ENCODE assay signal across 18 mouse cellular contexts in the genomic region with DNA sequence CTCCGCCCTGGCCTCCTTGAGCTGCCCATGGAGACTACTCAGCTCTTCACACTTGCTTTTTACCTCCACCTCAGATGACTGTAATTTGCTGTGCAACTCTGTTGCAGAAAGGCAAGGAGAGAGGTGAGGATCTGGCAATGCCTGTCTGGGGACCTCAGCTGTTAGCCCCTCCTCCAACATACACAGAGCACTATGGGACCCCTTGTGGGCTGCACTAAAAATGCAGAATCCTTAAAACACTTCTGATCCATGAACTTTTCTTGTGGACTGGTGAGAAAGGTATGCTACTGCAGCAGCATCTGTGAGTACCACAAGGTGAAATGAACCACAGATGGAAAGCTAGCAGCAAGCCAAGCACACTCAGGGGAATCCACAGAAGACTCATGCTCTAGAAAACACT. TPM values are rescaled to one million over a fixed set of nuclear protein-coding genes. Genes with fewer than 3 reads are reported as not detected.
DNase-seq lines count a peak whose midpoint lies in the region; ATAC-seq and TF ChIP-seq lines count a peak whose summit lies in the region.
"Had no signal": no experiment of that assay in that cellular context is flagged by ENCODE, and none has a peak within 500 bp of the region (broad histone marks: within the 10 kb centered on the region; RNA-seq: fewer than 3 reads in every experiment).

No protein-coding gene starts in this region.

- H3K36me3 ChIP-seq in intestine, postnatal 0 days (ENCODE audit: control insufficient read depth, insufficient read depth): peaks cover 82% of the 10 kb centered on the region
- H3K36me3 ChIP-seq in intestine, embryonic 16.5 days (ENCODE audit: control insufficient read depth, insufficient read depth, low read length): peaks cover 59% of the 10 kb centered on the region
- peaks cover 56% of the 10 kb centered on the region for H3K36me3 ChIP-seq in lung, postnatal 0 days (ENCODE audit: insufficient read depth, low read length)
- peaks cover 67% of the 10 kb centered on the region for H3K36me3 ChIP-seq in myocyte (ENCODE audit: control insufficient read depth, insufficient read depth)

- TF ChIP-seq CTCF in intestine, postnatal 0 days (IDR thresholded peaks at IDR 0.05; ENCODE audit: low read depth): peak; percentile 27
- peak; percentile 16; the same call in 1 of the 2 replicates for TF ChIP-seq CTCF in lung, postnatal 0 days (IDR thresholded peaks at IDR 0.05)

- H3K27ac ChIP-seq in intestine, postnatal 0 days (ENCODE audit: low read depth, low read length): no peak overlapping the region
- no peak overlapping the region for H3K27ac ChIP-seq in intestine, embryonic 16.5 days (ENCODE audit: low read length)
- no peak overlapping the region for H3K27ac ChIP-seq in lung, postnatal 0 days (ENCODE audit: low read length)
- H3K27ac ChIP-seq: hindbrain, embryonic 15.5 days; neural tube, embryonic 15.5 days had no signal

- no peaks in the 10 kb centered on the region for H3K4me1 ChIP-seq in intestine, postnatal 0 days (replicated peaks; ENCODE audit: control insufficient read depth, insufficient read depth, low read length)
- no peaks in the 10 kb centered on the region for H3K4me1 ChIP-seq in intestine, embryonic 16.5 days (ENCODE audit: control insufficient read depth, insufficient read depth, low read length)
- H3K4me1 ChIP-seq in lung, postnatal 0 days (ENCODE audit: insufficient read depth, low read depth, low read length): no peaks in the 10 kb centered on the region
- H3K4me1 ChIP-seq: hindbrain, embryonic 15.5 days; neural tube, embryonic 15.5 days had no signal

- no peak for DNase-seq in lung, postnatal 0 days (ENCODE audit: low spot score)
- DNase-seq in lung, postnatal 4 days: no peak
- peak; percentile 34 for DNase-seq in ZHBTc4 (ENCODE audit: low read depth, low spot score)
- DNase-seq in cerebellum, adult 9-11 months: no peak
- DNase-seq: adrenal gland, adult 2 months; cerebellum, adult 18-20 months; gastrocnemius, postnatal 25 days; heart, postnatal 10 days; kidney, adult 18-20 months; kidney, postnatal 4 days; thymus, adult 18-20 months had no signal

- H3K9me3 ChIP-seq in intestine, postnatal 0 days (ENCODE audit: control insufficient read depth): no peaks in the 10 kb centered on the region
- no peaks in the 10 kb centered on the region for H3K9me3 ChIP-seq in intestine, embryonic 16.5 days (ENCODE audit: control insufficient read depth, low read length)
- no peaks in the 10 kb centered on the region for H3K9me3 ChIP-seq in lung, postnatal 0 days (ENCODE audit: low read length)
- H3K9me3 ChIP-seq: hindbrain, embryonic 15.5 days; neural tube, embryonic 15.5 days had no signal

- no peak for ATAC-seq in intestine, postnatal 0 days
- no peak for ATAC-seq in intestine, embryonic 16.5 days
- ATAC-seq in lung, postnatal 0 days: no peak

- no peaks in the 10 kb centered on the region for H3K27me3 ChIP-seq in intestine, postnatal 0 days (replicated peaks; ENCODE audit: control insufficient read depth, insufficient read depth, low read length)
- H3K27me3 ChIP-seq in intestine, embryonic 16.5 days (replicated peaks; ENCODE audit: control insufficient read depth, insufficient read depth, low read length): no peaks in the 10 kb centered on the region
- no peaks in the 10 kb centered on the region for H3K27me3 ChIP-seq in lung, postnatal 0 days (replicated peaks; ENCODE audit: insufficient read depth, low read length)
- no peaks in the 10 kb centered on the region for H3K27me3 ChIP-seq in myocyte (ENCODE audit: control insufficient read depth, insufficient read depth, insufficient read length)
- H3K27me3 ChIP-seq: hindbrain, embryonic 15.5 days; neural tube, embryonic 15.5 days had no signal

- 81% methylated on average over 1 of the region's 1 CpGs for WGBS in intestine, postnatal 0 days
- WGBS in intestine, embryonic 16.5 days: 100% methylated on average over 1 of the region's 1 CpGs
- 100% methylated on average over 1 of the region's 1 CpGs for WGBS in lung, postnatal 0 days

- no peaks in the 10 kb centered on the region for H3K79me2 ChIP-seq in myocyte (ENCODE audit: control insufficient read depth, insufficient read depth)

- TF ChIP-seq POLR2A in myocyte (IDR thresholded peaks at IDR 0.05; ENCODE audit: insufficient read length, low read depth): no peak

- H3ac ChIP-seq in myocyte (ENCODE audit: control insufficient read depth, insufficient read length): no peak overlapping the region

- H3K4me3 ChIP-seq in intestine, postnatal 0 days (ENCODE audit: low read depth, low read length): no peak overlapping the region
- no peak overlapping the region for H3K4me3 ChIP-seq in intestine, embryonic 16.5 days (ENCODE audit: low read length)
- no peak overlapping the region for H3K4me3 ChIP-seq in lung, postnatal 0 days (ENCODE audit: low read depth, low read length)
- H3K4me3 ChIP-seq in myocyte: no peak overlapping the region
- H3K4me3 ChIP-seq: erythroblast, embryonic 14.5 days; hindbrain, embryonic 15.5 days; neural tube, embryonic 15.5 days had no signal

- no peak overlapping the region for H3K9ac ChIP-seq in intestine, postnatal 0 days (ENCODE audit: low read depth, low read length)
- H3K9ac ChIP-seq in intestine, embryonic 16.5 days (ENCODE audit: low read depth, low read length): no peak overlapping the region
- H3K9ac ChIP-seq in lung, postnatal 0 days (replicated peaks; ENCODE audit: low read depth): no peak overlapping the region
- H3K9ac ChIP-seq: hindbrain, embryonic 15.5 days; neural tube, embryonic 15.5 days had no signal

- H3K4me2 ChIP-seq in intestine, postnatal 0 days (replicated peaks; ENCODE audit: low read depth): no peak overlapping the region
- no peak overlapping the region for H3K4me2 ChIP-seq in intestine, embryonic 16.5 days (ENCODE audit: low read depth, low read length)
- H3K4me2 ChIP-seq in lung, postnatal 0 days (replicated peaks; ENCODE audit: low read depth, low read length): no peak overlapping the region
- H3K4me2 ChIP-seq in myocyte (ENCODE audit: low read depth): no peak overlapping the region
- H3K4me2 ChIP-seq: hindbrain, embryonic 15.5 days; liver, embryonic 11.5 days; neural tube, embryonic 15.5 days had no signal

- no peak for TF ChIP-seq EP300 in lung, postnatal 0 days (IDR thresholded peaks at IDR 0.05)

TF ChIP-seq in myocyte, 11 proteins besides CTCF, POLR2A, EP300 and RAD21:
- TF ChIP-seq POLR2AphosphoS2 (IDR thresholded peaks at IDR 0.05; ENCODE audit: insufficient read length, low read depth) (peak; percentile 11), MYOD1 (IDR thresholded peaks at IDR 0.05; ENCODE audit: control insufficient read depth in 1 of 3, insufficient read length in 2 of 3, low read depth in 2 of 3) (no peak)

RNA-seq across cellular contexts. Expression of a gene that starts 47.7 kb away (rescaled TPM):
- polyA plus RNA-seq in intestine, postnatal 0 days (2015; fragmentation: Nextera tagmentation; extraction: Ambion mirVana): 156 and 166 TPM in 2 replicates
- 102 and 106 TPM in 2 replicates for polyA plus RNA-seq in intestine, embryonic 16.5 days (2015; fragmentation: Nextera tagmentation; extraction: Ambion mirVana)
- 79.4 and 89.2 TPM in 2 replicates for polyA plus RNA-seq in lung, postnatal 0 days (2015; fragmentation: Nextera tagmentation; extraction: Ambion mirVana)
- 127 TPM for polyA plus RNA-seq in myocyte (2012; fragmentation: generic; extraction: Trizol)

RNA-seq across cellular contexts. Expression of a gene that starts 48.2 kb away (rescaled TPM):
- 801 and 835 TPM in 2 replicates for polyA plus RNA-seq in intestine, postnatal 0 days (2015; fragmentation: Nextera tagmentation; extraction: Ambion mirVana)
- polyA plus RNA-seq in intestine, embryonic 16.5 days (2015; fragmentation: Nextera tagmentation; extraction: Ambion mirVana): 822 and 823 TPM in 2 replicates
- 640 and 655 TPM in 2 replicates for polyA plus RNA-seq in lung, postnatal 0 days (2015; fragmentation: Nextera tagmentation; extraction: Ambion mirVana)
- 174 TPM for polyA plus RNA-seq in myocyte (2012; fragmentation: generic; extraction: Trizol)
